Mouse (Mus musculus) liver (tissue): Measurements from ENCODE around the gene Cdc42bpb.

ENCODE experiments used
- DNase-seq: peaks from one replicate; pipeline ENCODE4 v3.0.0-alpha.2; 2020; ENCODE audit warnings: mixed read lengths

Gene Cdc42bpb

DNA sequence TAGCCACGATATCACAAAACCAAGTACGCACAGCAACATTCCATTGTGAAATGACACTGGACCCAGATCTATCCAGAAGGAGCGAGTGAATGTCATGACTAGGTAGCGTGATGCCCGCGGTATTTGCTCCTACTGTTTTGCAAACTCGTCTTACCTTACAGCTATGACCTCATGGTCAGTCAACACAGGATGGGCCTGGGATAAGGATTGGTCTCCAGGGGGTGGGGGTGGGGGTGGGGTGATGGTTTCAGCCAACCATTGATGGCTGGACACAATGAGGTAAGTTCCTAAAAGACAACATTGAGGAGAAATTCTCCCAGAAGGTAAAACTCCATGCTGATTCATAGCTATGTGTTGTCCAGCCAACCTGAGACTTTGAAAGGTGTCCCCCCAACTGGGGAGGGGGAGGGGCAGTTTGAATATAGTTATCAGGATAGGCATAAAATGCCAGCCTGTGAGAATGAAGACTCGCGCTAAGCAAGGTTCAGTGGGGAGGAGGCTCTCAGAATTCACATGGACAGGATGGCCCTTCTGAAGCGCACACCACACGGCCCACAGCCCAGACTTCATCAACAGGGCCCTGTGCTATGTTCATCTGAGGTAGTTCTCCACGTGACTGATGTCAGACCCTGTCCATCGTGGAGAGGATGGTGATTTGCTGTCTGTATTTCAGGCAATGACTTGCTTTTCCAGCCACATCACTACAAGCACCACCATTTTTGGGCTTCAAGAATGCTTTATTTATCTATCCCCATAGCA, 8.5 kb upstream of the Cdc42bpb start:
- no peak for DNase-seq

DNA sequence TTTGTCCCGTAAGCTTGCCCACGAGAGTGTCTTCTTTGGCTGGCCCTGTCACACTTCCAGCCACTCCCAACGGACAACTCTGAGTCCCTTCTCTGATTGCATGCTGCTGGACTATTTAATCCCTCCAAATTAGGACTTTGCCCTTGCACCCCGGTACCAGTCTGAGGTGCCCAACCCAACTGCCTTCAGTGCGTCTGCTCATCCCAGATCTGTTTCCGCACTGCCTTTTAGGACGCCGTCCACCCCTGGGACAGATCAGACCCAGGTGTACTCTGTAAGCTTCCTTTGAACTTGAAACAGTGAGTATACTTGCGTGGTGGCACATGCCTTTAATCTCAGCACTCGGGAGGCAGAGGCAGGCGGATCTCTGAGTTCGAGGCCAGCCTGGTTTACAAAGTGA, 1.3 kb upstream of the Cdc42bpb start:
- DNase-seq: no peak

DNA sequence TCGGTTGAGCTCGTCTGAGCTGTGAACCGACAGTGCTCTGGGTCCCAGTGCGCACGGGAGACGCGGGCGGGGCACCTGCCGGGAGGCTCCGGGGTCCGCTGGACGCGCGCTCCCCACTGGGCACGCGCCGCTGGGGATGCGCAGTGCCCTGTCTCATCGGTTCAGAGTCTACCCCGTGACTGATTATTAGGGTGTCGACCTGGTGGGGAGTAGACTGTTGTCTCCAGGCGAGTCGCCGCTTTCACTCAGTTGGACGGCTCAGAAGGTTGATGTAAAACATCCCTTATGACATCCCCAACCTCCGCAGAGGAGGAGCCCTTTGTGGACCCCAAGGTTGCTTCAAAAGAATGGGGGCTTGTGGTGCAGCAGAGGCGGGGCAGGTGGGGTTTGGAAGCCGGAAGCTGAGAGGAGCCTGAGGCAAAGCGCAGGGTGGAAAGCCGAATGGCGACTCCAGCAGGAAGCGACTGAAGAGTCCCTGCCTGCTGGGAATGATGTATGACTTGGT, 520 bp upstream of the Cdc42bpb start:
- peak; percentile 18 for DNase-seq

DNA sequence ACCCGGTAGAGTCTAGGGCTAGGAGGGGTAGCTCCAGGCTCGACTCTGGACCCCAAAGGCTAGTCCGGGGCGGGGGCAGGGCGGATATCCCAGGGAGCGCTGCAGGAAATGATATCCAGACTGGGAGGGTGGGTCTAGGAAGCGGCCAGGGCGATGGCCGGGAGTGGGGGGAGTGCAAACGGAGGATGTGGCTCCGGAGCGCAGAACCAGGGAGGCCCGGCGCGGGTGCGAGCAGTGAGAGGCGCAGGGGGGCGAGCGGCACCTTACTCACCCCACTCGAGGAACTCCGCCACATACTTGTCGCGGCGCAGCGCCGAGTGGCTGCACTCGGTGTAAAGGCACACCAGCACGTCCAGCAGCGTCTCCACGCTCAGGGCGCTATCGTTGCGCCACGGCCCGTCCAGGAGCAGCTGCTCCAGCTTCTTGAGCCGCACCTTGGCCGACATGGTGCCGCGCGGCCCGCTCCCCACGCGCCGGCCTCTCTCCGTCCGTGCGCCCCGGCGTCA, 639 bp downstream of the Cdc42bpb start:
- DNase-seq: peak; percentile 58

DNA sequence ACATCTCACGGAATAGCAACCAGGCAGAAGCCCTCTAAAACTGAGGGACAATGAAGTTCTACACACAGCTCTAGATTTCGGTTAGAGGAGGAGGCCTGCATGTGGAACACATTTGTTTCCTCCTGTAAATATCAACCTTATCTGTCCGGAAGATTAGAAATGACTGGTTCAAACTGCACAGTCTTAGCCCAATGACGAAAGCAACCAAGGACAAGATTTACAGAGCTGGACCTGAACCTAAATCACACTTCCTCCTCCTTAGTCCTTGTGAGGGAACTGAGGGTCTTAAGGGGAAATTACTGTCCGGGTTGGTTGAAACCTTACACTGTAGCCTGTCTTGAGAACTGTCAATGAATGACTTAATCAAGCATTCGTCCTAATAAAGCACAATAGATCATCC, 1.5 kb downstream of the Cdc42bpb start:
- DNase-seq: no peak

DNA sequence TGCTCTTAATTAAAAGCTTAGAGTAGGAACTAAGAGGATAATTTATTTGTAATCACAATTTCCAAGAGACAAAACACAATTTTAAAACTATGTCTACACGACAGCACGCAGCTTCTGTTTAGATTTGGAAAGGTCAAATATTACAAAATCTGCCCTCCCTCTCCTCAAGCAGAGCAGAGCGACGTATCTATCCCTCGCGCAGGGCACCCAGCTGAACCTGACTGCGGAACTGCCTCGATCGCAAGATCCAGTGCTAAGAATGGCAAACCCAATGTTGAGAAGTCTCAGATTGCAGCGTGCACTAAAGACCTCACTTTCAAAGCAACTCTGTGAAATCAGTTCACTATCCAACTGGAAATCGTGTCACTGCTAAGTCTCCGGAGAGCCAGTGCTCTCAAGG, 2.0 kb downstream of the Cdc42bpb start:
- no peak for DNase-seq

DNA sequence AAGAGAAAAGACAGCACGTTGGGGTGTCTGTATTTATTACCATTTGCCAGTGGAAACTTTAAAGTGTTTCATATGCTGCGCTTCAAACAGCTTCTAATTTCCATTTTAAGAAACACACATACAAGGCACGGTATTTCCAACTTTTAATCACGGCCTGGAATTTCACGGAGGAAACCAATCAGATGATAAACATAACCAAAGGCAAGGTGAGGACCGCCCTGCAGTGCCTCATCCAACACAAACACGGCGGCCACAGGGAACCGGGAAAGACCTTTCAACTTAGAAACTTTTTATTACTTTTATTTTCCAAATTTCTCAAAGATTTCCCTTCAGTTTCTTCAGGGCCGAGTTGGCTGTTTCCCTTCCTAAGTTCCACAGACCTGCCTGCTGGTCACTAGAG, 2.8 kb downstream of the Cdc42bpb start:
- DNase-seq: no peak

DNA sequence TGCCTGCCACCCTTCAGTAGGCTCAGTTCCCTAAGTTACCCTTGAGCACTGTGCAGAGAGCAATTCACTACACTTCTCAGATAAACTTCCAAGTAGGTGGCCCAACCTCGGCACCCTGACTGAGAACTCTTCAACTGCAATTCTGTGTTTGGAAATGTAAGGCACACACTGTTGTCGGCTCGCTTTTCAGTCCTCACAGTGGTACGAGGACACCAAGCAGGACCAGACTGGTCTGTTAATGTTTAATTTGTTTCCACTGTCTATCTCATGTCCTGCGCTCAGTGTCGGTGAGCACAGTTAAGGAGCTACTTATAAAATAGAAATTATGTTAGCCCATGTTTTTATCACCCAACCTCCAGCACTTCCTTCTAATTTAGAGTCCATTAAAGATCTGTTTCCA, 4.1 kb downstream of the Cdc42bpb start:
- DNase-seq: no peak

DNA sequence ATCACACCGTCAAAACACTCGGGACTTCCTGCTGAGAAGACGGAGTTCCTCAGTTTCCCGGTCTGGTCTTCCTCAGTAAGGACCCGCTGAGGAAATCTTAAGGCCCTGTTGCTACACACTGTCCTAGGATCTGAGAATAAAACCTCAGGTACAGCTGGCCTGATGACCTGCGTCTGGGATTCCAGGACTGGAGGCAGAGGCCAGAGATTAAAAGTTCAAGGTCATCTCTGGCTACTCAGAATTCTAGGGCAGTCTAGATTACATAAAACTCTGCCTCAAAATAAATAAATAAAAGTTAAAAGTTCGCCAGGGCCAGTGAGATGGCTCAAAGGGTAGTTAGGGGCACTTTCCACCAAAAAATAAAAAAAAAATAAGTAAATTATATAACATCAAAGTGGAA, 5.6 kb downstream of the Cdc42bpb start:
- DNase-seq: no peak

DNA sequence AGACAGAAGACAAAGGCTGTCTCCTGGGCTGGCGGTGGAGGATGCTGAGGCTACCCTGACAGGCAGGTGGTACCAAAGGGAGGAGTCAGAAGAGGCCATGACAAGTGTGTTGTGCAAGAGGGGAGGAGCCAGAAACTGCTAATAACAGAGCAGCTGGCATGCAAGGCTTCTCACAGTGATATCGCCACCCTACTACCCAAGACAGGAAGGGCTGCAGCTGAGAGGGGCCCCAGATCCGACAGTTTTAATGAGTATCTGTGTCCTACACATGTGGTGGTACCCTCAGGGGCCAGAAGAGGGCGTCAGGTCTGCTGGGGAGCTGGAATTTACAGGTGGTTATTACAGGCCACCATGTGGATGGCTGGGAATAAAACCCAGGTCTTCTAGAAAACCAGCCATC, 7.3 kb downstream of the Cdc42bpb start:
- peak; percentile 54 for DNase-seq

DNA sequence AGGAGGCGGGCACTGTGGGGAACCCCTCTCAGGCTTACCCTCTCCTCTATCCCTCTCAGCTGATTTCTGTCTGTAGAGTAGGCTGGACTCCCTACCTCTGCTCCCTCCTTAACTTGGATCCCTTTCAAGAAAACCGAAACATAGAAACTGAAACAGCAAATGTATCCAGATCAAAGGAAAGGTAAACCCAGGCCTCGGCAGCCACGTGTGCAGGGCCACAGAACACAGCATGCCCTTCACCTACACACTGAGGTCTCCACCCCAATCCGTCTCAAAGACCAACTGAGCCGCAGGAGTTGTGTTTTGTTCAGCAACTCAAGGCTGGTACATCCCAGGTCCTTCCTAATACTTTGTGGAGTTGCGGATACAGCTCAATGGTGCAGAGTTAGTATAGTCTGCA, 10.5 kb downstream of the Cdc42bpb start:
- no peak for DNase-seq

DNA sequence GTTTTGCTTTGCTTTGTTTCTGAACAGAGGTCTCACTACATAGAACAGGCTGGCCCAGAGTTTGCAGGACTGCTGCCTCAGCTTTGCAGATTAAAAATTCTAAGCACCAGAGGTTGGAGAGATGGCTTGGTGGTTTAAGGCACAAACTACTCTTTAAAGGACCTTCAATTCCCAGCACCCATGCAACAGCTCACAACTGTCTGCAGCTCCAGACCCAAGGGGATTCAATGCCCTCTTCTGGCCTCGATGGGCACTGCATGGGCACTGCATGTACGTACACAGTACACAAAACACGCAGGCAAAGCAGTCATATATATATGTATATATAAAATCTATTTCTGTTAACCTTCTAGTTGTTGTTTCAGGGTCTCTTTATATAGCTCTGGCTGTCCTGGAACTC, 13.3 kb downstream of the Cdc42bpb start:
- no peak for DNase-seq

DNA sequence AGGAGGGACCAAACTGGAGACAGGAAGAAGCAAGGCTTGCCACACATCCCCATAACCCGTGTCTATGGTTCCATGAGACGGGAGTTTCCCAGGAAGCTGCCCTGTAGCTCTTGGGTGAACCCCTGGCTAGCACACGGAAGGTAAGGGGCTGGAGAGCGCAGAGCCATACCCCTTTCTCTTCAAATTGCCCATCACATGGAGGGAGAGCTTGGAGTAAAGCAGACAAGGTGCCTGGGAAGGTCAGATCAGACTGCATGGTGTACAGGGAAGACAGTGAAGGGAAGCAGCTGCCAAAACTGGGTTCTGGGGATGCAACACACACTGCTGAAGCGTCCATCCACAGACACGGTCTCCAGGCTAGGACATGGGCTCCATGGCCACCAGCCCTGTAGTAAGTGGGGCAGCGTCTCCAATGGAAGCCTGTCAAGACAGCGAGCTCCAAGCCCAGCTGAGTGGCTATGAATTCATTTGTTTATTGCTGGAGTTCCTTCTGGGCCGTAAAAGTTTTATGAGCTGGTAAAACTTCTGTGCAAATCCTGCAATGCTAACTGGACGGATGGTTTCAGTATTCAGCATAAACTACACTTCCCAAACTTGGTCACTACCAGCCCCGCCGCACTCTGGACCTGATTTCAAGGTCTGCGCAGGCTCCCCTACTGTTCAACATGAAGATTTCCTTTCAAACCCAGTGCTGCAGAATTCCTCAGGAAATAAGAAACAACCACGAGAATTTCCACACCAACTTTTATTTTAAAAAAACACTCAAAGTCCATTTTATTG, 16.0 kb downstream of the Cdc42bpb start:
- DNase-seq: no peak

DNA sequence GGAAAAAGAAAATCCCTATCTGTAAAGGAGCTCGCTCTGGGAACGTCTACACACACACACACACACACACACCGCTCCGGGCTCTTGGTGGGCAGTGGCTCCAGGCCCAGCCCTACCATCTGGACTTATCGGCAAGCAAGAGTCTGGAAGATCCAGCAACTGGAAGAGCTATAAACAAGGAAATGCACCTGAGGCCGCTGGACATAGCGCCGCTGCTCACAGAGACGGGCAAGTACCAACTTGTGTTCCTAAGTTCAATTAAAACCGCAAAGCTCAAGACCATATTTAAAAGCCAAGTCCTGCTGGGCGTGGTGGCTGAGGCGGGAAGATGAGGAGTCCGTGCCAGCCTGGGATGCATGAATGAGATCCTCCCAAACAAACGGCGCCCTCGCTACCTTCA, 16.8 kb downstream of the Cdc42bpb start:
- no peak for DNase-seq

DNA sequence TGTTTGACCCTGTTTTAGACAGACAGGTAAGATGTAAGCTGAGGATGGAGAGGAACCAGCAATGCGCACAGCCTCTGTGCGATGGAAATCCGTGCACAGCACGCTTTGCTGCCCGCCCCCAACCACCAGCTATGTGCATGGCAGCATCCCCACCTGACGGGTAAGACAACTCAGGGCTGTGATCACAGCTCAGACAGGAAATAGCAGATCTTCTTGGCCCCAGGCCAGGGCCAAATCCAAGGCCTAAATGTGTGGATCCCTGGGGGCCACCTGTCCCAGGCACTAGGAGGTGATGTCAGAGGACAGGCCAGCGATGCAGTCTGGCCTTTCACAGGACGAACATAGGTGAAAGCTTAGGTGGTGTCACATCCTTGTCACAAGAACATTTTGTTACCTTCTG, 21.3 kb downstream of the Cdc42bpb start:
- DNase-seq: no peak

DNA sequence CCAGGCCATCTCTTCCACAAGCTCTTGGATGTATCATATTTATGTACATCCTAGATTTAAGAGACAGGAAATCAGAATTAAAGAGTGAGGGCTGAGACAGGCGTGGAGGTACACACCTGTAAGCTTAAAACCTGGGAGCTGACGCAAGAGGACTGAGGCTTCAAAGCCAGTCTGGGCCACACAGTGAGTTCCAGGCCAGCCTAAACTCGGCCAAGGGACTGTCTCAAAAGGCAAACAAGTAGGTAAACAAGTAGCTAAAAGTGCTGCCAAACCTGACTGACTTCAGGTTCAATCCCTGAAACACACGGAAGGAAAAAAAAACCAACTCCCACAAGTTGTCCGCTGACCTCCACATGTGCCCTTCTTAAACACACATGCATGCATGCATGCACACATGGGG, 23.4 kb downstream of the Cdc42bpb start:
- DNase-seq: no peak

DNA sequence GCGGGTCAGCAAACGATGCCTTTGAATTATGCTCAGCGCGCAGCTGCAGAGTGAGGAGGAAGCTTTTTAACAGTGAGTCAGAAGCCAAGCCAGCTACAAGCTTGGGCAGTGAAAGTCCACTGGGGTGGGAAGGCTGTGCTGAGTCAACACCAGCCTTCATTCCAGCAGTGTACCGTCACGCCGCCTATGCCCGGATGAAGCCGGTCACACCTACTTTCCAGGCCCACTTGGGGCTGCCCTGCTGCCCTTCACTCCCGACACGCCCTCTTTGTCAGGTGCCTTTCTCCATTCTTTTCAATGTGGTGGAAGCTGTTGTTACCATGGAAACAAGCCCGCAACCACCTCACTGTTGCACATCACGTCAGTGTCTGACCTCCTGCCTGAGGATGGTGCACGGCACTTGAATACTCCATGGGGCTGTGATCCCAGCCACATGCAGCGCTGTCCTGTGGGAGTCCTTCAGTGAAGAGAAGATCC, 24.0 kb downstream of the Cdc42bpb start:
- peak; percentile 32 for DNase-seq

DNA sequence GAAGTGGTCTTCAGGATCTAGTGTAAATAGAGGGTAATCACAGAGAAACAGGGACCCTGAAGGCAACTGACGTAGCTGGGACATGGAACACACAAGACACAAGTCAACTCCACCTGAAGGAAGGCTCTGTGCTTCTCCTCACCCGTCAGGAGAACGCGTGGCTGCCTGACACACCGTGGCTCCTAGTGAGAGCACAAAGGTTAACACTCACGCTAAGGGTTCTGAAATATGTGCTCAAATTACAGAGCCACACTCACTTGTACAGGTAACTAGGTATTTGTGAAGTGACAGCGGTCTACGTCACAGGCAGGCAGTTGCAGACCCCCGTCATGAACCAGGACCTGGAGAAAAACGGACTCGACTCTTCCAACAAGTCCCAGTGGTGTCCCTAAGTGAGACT, 24.5 kb downstream of the Cdc42bpb start:
- no peak for DNase-seq

DNA sequence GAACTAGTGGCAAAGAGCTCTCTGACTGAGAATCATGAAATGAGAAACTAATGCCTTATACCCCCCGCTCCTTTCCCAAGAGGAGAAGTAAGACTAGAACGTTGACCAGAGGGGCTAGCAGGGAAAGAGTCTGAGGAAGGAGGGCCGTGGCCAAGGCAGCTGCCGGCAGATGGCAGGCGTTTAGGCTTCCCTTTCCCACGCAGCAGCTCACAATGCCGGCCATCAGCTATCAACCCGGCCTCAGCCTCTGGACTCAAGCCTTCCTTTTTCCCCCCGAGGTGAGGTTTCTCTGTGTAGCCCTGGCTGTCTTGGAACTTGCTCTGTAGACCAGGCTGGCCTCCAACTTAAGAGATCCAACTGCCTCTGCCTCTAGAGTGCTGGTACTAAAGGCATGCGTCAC, 25.0 kb downstream of the Cdc42bpb start:
- DNase-seq: no peak

DNA sequence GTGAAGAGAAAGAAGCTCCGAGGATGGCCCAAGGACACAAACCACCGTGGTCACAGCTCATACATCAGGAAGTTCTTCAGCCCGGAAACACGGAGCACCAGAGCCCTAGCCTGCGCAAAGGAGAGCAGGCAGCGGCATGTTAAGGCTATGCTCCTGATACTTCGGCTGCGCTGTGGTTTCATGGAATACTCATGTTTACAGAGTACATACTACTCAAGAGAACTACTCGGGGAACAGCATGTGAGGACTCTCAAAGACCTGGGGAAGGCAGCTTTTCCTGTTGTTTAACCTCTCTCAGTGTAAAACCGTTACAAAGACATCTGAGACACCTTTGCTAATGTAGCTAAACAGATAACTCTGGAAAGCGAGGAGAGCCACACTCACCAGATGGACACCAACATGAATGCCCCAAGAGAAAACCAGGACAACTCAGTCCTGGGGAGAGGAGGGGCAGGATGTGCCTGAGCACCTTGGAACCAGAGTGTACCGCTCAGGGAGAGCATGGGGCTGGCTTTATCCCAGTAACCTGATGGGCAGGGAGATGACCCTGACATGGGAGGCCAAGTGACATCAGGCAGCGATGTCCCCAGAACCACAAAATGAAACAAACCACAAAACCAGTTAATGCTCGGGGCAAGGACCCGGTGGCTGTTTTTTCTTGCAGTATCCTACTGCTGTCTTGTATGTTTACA, 27.8 kb downstream of the Cdc42bpb start:
- DNase-seq: no peak

DNA sequence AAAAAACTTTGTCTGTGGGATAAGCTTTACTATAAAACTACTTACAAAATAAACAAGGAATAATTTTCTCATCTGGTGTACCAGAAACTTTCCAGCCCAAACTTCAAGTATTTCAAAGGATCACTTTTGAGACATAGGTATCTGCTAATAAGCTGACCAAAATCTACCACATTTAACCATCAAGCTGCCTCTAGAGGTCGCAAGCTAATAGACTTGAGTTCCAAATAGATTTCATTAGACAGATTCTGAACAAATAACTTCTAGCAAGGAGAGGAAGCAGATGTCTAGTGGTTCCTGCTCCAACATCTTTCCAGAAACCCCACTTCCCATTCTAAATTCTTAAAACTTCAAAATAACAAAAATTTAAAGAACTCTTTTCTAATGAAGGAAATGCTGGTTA, 33.6 kb downstream of the Cdc42bpb start:
- no peak for DNase-seq

DNA sequence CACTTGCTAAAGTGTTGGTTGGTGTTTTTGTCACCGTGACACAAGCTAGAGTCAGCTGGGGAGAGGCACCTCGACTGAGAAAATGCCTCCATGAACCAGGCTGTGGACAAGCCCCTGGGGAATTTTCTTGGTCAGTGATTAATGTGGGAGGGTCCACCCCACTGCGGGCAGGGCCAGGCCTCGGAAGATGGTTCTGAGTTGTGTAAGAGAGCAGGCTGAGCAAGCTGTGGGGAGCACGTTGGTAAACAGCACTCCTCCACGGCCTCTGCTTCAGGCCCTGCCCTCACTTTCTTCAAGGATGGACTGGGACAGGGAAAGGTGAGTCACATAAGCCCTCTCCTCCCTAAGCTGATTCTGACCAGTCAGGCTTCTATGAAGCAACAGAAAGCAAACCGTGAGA, 36.8 kb downstream of the Cdc42bpb start:
- DNase-seq: no peak

DNA sequence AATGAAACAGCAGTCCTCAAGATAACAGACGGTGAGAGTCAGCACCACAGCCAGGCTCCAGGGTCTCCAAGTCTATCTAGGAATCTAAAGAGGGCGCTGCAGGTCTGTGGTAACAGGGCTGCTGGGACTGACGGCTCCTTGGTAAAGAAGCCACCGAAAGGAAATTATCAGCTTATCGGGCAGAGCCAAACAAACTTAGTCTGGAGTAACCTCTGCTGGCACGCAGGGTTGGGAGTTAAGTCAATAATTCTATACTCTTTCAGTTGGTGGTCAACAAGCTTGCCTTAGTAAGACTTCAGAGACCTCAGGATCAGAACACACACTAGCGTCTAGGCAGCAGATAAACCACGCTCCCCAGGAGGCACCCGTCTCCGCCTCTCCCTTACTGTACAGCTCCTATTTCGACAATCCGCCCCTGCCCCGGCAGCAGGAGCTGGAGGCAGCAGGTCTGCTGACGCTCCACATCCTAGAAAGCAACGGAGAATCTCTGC, 39.6 kb downstream of the Cdc42bpb start:
- peak; percentile 53 for DNase-seq
